Mouse (Mus musculus) limb, embryonic 15.5 days (tissue): Measurements from ENCODE around the gene Rcsd1. TPM values are rescaled to one million over a fixed set of nuclear protein-coding genes. Genes with fewer than 3 reads are reported as not detected.

Source experiments
- ATAC-seq: fragments of 200-750 bp; cut with Nextera tagmentation; 2 replicates; pipeline ENCODE4 v1.8.0; 2017; ENCODE audit warnings: low read depth, moderate TSS enrichment; ENCODE audit not compliant: insufficient number of reproducible peaks, low FRiP score, low TSS enrichment
- H3K27ac ChIP-seq: fragments of 300-500 bp; sonication (generic); 2 replicates; pipeline ENCODE4 v1.5.1; 2015; ENCODE audit warnings: moderate library complexity, mild to moderate bottlenecking, inconsistent platforms
- H3K27me3 ChIP-seq: fragments of 300-500 bp; sonication (generic); 2 replicates; pipeline ENCODE4 v1.6.1; 2015; ENCODE audit warnings: inconsistent platforms
- H3K36me3 ChIP-seq: fragments of 300-500 bp; sonication (generic); 2 replicates; pipeline ENCODE4 v1.6.1; 2015; ENCODE audit warnings: inconsistent platforms
- H3K4me1 ChIP-seq: fragments of 300-500 bp; sonication (generic); 2 replicates; pipeline ENCODE4 v1.6.1; 2015; ENCODE audit warnings: inconsistent platforms
- H3K4me2 ChIP-seq: fragments of 300-500 bp; sonication (generic); 2 replicates; pipeline ENCODE4 v1.6.1; 2015; ENCODE audit warnings: mild to moderate bottlenecking, inconsistent platforms
- H3K4me3 ChIP-seq: fragments of 300-500 bp; sonication (generic); 2 replicates; pipeline ENCODE4 v1.5.1; 2015; ENCODE audit warnings: mild to moderate bottlenecking, inconsistent platforms
- H3K9ac ChIP-seq: fragments of 300-500 bp; sonication (generic); 2 replicates; pipeline ENCODE4 v1.6.1; 2015; ENCODE audit warnings: inconsistent platforms
- H3K9me3 ChIP-seq: fragments of 300-500 bp; sonication (generic); 2 replicates; pipeline ENCODE4 v1.6.1; 2016; ENCODE audit warnings: inconsistent platforms
- WGBS: fragments of 180-500 bp; shearing (Covaris S2); methylation state at CpG from one replicate; pipeline ENCODE4 v1.1.7; 2015; 5-methylcytosine and 5-hydroxymethylcytosine counted together
- polyA plus RNA-seq: library from polyadenylated mRNA; unstranded; fragments of >200 nt; fragmentation: Nextera tagmentation; extraction: Ambion mirVana; gene quantifications from 2 replicates; pipeline ENCODE4 v1.2.1, GENCODE M21; 2015

The Rcsd1 gene
- polyA plus RNA-seq, 1 experiment from 2014 or later = 17.5 TPM

DNA sequence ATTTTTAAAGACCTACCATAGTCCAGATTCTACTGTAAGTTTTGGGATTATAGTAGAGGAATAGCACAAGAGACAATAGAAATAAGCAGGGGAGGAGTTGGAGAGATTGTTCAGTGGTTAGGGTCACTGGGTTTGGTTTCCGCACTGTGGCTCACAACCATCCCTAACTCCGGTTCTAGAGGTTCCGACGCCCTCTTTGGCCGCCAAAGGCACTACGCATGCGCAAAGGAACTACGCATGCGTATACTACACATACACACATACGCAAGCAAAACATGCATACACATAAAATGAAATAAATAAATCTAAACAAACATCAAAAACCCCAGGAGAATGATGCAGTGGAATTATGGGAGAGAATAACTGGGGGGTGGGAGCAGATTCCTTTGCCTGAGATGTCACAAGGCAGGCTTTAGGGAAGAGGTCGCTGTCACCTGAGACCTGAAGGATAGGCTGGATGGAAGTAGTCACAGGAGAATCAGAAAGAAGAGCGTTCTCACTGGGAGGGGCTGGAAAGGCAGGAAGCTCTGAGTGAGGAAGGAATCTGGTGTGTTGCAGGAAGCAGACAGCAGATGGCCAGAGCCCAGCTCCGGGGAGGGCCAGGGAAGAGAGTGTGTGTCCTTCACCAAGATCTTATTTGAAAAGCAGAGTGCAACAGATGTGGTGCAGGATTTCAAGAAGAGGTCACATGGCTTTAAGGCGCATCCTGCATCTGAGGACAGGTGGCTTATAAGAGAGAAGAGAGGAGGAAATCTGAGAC, 56.3 kb downstream of the Rcsd1 start:
- no peaks in the 10 kb centered on the region for H3K9me3 ChIP-seq
- no peaks in the 10 kb centered on the region for H3K27me3 ChIP-seq
- no peak overlapping the region for H3K4me3 ChIP-seq
- no peak overlapping the region for H3K4me2 ChIP-seq
- peaks cover 25% of the 10 kb centered on the region for H3K36me3 ChIP-seq
- H3K27ac ChIP-seq = no peak overlapping the region
- 80% methylated on average over 14 of the region's 14 CpGs for WGBS
- H3K9ac ChIP-seq = no peak overlapping the region
- ATAC-seq = no peak
- H3K4me1 ChIP-seq = peaks cover 2% of the 10 kb centered on the region; the same call in 1 of the 2 replicates

DNA sequence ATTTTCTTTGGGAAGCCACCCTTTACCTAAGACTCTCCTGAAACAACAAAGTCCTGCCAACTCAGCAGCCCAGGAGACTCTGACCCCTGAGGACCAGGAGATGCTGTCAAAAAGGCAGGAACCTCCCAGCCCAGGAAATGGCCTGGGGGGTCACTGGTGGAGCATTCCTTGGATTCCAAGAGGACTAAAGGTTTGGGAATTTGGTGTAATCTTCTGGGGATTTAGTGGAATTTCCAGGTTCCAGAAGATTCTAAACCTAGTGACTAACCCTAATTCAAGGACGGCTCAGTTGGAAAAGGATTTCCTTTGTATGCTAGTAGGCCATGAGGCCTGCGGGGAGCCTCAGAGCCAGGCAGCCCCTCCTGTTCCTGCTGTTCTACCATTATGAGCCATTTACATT, 57.0 kb downstream of the Rcsd1 start:
- H3K36me3 ChIP-seq = peaks cover 22% of the 10 kb centered on the region
- H3K4me3 ChIP-seq = no peak overlapping the region
- ATAC-seq = no peak
- no peaks in the 10 kb centered on the region for H3K27me3 ChIP-seq
- H3K9me3 ChIP-seq = no peaks in the 10 kb centered on the region
- no peak overlapping the region for H3K9ac ChIP-seq
- peaks cover 2% of the 10 kb centered on the region; the same call in 1 of the 2 replicates for H3K4me1 ChIP-seq
- no peak overlapping the region for H3K27ac ChIP-seq
- WGBS = 82% methylated on average over 2 of the region's 2 CpGs
- H3K4me2 ChIP-seq = no peak overlapping the region

DNA sequence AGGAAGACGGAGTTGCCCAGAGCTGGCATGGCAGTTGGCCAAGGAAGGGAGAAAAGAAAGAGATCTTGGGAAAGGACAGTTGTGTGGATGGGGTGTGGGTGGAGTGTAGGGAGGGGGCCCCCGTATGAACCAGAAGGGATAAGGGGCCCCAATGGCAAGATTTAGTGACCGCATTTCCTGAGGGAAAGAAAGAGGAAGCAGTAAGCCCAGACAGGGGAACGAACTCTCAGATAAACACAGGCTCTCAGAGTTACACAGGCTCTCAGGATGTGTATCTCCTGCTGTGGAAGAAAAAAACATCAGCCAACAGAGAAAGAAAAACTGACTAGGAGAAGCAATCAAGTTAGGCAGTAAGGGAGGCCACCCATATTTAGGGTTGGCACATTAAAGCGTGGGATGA, 58.4 kb downstream of the Rcsd1 start:
- Histone ChIP-seq H3K27me3 (no peaks in the 10 kb centered on the region), H3K9me3 (no peaks in the 10 kb centered on the region), H3K4me3 (no peak overlapping the region), H3K4me1 (peaks cover 2% of the 10 kb centered on the region; the same call in 1 of the 2 replicates), H3K36me3 (peaks cover 16% of the 10 kb centered on the region), H3K4me2 (no peak overlapping the region), H3K9ac (no peak overlapping the region), H3K27ac (no peak overlapping the region)
- 75% methylated on average over 5 of the region's 5 CpGs for WGBS
- no peak for ATAC-seq

DNA sequence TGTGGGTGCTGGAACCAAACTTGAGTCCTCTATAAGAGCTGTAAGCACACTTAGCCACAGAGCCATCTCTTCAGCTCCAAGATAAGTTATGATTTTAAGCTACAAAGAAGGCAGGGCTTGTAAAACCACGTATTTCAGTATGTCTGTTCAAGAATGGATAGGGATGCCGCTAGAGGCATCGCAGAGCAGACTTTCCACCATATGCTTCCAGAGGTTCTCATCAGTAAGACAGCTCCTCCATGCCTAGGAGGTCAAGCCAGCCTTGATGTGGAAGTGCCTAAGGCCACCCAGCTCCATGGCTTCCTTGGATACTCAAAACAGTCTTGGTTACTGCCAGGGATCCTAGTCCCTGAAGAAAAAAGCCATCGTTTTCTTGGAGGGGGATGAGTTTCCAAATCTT, 64.5 kb downstream of the Rcsd1 start:
- Histone ChIP-seq H3K4me3 (no peak overlapping the region), H3K36me3 (peaks cover 7% of the 10 kb centered on the region; the same call in 1 of the 2 replicates), H3K27me3 (no peaks in the 10 kb centered on the region), H3K4me2 (no peak overlapping the region), H3K27ac (no peak overlapping the region), H3K9ac (no peak overlapping the region), H3K9me3 (no peaks in the 10 kb centered on the region), H3K4me1 (0 out of 2 replicates have a peak, but pooled peaks cover 6% of the 10 kb centered on the region)
- 69% methylated on average over 4 of the region's 4 CpGs for WGBS
- no peak for ATAC-seq

DNA sequence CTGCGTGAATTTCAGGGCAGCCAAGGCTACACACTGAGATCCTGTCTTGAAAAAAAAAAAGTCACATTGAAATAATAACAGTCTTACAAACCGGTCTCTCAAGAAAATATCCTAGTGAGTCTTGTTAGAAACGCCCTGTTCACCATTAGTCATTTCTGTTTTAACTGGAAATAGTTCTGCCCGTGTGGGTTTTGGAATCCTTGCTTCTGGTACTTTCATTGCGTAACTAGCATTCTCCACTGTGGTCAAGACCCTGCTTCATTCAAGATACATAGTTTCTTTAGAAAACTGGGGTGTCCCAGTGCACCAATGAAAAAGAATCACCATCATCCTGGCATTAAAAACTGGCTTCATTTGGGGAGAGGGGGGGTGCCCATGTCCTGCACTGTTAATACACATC, 65.8 kb downstream of the Rcsd1 start:
- Histone ChIP-seq H3K27ac (no peak overlapping the region), H3K4me1 (0 out of 2 replicates have a peak, but pooled peaks cover 7% of the 10 kb centered on the region), H3K4me3 (peak overlapping the region; percentile 81; the same call in 1 of the 2 replicates), H3K4me2 (no peak overlapping the region), H3K9ac (no peak overlapping the region), H3K27me3 (no peaks in the 10 kb centered on the region), H3K36me3 (no peaks in the 10 kb centered on the region), H3K9me3 (no peaks in the 10 kb centered on the region)
- ATAC-seq = no peak
- WGBS = 44% methylated on average over 5 of the region's 5 CpGs

DNA sequence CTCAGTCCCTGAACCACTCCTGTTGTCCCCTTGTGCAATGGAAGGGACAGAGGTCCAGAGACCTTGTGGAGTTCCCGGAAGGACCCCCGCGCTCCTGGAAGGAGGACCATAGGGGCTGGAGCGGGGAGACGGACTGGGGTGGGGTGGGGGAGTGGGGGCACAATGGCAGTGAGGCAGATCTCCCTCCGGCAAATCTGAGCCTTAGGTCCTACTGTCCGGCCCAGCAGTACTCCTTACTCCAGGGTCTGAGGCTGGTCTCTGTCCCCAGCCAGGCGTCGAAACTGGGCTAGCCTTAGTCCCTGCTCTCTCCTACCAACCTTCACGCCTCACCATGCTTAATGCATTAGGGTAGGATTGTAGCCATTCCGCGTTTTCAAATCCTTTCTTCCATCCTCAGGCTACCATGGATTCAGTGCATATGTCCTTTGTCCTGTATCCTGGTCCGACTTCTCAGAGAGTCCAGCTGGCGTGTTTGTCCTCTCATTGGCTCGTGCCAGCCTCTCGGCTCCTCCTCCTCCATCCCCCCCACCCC, 66.7 kb downstream of the Rcsd1 start:
- Histone ChIP-seq H3K4me2 (peak overlapping the region; percentile 64), H3K36me3 (no peaks in the 10 kb centered on the region), H3K27ac (peak overlapping the region; percentile 98), H3K4me1 (0 out of 2 replicates have a peak, but pooled peaks cover 7% of the 10 kb centered on the region), H3K27me3 (no peaks in the 10 kb centered on the region), H3K4me3 (peak overlapping the region; percentile 81), H3K9ac (peak overlapping the region; percentile 92), H3K9me3 (no peaks in the 10 kb centered on the region)
- peak; percentile 58 for ATAC-seq
- 0% methylated on average over 16 of the region's 16 CpGs for WGBS

DNA sequence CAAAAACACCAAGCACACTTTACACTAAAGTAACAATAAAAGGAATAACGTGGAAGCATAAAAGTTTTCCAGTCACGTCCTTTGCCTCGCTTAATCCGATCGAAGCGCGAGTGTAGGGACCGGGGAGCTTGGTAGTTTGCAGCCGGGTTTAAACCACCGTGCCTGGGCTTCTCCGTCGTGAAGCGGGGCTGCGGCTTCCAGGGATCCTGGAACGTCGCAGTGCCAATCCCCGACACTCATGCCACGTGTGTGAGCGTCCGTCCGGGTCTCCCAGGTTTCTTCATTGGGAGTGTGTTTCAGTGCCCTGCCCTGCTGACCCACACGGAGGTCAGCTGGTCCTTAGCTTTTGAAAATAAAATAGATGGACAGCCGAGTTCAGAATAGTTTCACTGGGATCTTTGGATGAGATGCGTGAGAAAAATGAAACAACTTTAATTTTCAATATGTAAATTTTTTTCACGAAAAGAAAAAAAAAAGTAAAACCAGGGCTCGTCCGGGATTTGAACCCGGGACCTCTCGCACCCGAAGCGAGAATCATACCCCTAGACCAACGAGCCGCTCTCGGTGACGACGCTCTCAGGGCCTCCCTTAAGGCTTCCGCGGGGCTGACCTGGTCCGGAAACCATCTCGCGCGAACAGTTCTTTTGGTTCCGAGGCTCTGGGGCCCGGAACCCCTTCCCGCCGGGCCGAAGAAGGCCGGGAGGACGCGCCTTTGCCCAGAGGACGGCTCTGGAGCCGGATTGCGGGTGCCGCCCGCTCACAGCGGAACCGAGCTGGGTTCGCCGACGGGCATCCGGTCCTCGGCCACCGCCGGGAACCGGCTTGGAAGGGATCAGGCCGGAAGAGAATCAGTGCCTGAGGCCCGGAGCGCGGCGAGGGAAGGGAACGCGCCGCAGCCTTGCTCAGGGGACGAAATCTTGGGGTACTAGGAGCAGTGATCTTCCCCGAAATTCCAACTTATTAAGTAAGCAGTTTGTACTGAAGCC, 67.5 kb downstream of the Rcsd1 start:
- peak; percentile 79 for ATAC-seq

DNA sequence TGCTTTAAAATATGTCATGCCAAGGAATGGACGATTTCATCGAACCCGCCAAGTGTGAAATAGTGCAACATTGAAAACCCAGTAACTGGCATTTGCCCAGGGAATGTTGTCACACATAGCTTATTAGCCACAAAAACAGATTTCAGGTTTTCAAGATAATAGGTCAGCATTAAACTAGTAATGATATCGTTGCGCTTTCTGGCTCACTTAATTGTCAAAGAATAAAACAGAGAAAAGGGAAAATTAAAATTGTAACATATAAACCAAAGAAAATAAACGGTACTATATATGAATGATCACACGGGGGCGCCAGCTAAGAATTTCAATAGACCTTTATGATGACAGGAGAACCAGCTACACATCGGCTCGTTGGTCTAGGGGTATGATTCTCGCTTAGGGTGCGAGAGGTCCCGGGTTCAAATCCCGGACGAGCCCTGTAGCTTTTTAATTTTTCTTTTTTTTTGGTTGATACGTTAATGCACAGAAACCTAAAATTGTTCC, 68.2 kb downstream of the Rcsd1 start:
- Histone ChIP-seq H3K4me1 (0 out of 2 replicates have a peak, but pooled peaks cover 7% of the 10 kb centered on the region), H3K36me3 (no peaks in the 10 kb centered on the region), H3K27me3 (no peaks in the 10 kb centered on the region), H3K4me2 (peak overlapping the region; percentile 35), H3K9me3 (no peaks in the 10 kb centered on the region), H3K27ac (peak overlapping the region; percentile 90; the same call in 1 of the 2 replicates), H3K4me3 (peak overlapping the region; percentile 81), H3K9ac (no peak overlapping the region; the same call in 1 of the 2 replicates)
- 5% methylated on average over 16 of the region's 16 CpGs for WGBS
- ATAC-seq = peak; percentile 64; the same call in 1 of the 2 replicates

More for the DNA sequence above, 67.5 kb downstream of the Rcsd1 start:
- Histone ChIP-seq H3K27ac (peak overlapping the region; percentile 98), H3K27me3 (no peaks in the 10 kb centered on the region), H3K36me3 (no peaks in the 10 kb centered on the region), H3K4me1 (0 out of 2 replicates have a peak, but pooled peaks cover 7% of the 10 kb centered on the region), H3K9me3 (no peaks in the 10 kb centered on the region), H3K4me2 (peak overlapping the region; percentile 64), H3K9ac (peak overlapping the region; percentile 92), H3K4me3 (peak overlapping the region; percentile 81)
- WGBS = under 1% methylated on average over 75 of the region's 75 CpGs

DNA sequence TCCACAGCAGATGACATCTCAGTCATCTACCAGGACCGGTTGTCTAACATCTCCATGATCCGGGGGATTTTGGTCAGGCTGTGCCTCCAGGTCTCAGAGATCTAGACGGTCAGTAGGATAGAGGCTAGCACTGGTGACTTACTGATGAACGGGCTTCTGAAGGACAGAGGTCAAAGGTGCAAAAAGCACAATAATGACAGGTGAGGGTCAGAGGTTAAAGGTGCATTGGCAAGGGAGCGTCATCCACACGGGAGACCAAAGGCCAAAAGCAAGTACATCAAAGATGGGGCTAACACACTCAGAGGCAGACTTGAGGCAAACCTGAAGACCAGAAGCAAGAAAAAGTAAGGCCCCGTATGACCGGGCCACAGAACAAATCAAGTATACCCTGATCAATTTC, 73.3 kb downstream of the Rcsd1 start:
- no peaks in the 10 kb centered on the region for H3K36me3 ChIP-seq
- no peak overlapping the region for H3K4me3 ChIP-seq
- no peaks in the 10 kb centered on the region for H3K9me3 ChIP-seq
- no peak for ATAC-seq
- no peak overlapping the region for H3K4me2 ChIP-seq
- no peaks in the 10 kb centered on the region for H3K27me3 ChIP-seq
- no peak overlapping the region for H3K9ac ChIP-seq
- peaks cover 23% of the 10 kb centered on the region for H3K4me1 ChIP-seq
- H3K27ac ChIP-seq = no peak overlapping the region
- WGBS = 81% methylated on average over 8 of the region's 8 CpGs

DNA sequence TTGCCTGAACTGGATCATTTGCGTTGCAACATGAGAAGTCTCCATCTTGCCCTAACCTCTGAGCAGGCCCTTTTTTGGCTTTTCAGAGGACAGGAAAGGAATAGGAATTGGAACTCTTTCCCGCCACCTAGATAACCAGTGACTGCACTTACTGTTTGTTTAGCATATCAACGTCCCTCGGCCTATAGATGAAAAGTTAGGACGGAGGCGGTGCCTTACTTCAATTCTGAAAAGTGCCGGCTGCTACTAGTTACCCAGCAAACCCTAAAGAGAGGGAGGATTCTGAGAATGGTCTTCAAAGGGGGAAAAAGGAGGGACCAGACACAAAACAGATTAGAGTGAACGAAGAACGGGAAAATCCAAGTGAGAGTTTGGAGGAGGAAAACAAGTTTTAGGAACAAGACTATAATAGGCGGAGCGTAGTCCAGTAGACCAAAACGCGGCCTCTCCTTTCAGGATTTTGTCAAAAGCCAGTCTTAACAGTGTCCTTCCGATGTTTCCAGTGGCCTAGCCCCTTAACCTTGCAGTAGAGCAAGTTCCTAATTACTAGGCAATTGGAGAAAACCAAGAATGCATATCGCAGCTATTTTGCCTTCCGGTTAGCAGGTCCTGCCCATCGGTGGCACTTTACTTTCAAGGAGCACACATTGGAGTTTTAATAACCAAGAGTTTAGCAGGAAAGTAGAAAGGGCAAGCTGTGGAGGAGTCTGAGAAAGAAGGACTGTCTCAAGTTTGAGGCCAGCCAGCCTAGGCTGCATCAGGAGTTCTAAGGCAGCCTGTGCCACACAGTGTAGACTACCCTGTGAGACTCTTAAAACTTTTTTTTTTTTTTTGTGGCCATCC, 74.3 kb downstream of the Rcsd1 start:
- ATAC-seq = no peak
- peaks cover 31% of the 10 kb centered on the region for H3K4me1 ChIP-seq
- H3K4me3 ChIP-seq = peak overlapping the region; percentile 89
- H3K9ac ChIP-seq = peak overlapping the region; percentile 18; the same call in 1 of the 2 replicates
- no peaks in the 10 kb centered on the region for H3K36me3 ChIP-seq
- no peaks in the 10 kb centered on the region for H3K9me3 ChIP-seq
- 29% methylated on average over 17 of the region's 17 CpGs for WGBS
- H3K27me3 ChIP-seq = no peaks in the 10 kb centered on the region
- peak overlapping the region; percentile 63 for H3K4me2 ChIP-seq
- peak overlapping the region; percentile 98 for H3K27ac ChIP-seq
